Mouse (Mus musculus): ENCODE results near the gene Plcl1. TPM values are rescaled to one million over a fixed set of nuclear protein-coding genes. Genes with fewer than 3 reads are reported as not detected.

Gene Plcl1
- polyA plus RNA-seq, 1 experiment from 2014 or later = 4.9 TPM

- H3K4me2 ChIP-seq (replicated peaks) = no peak overlapping the region
- H3K36me3 ChIP-seq = no peaks in the 10 kb centered on the region
- no peaks in the 10 kb centered on the region for H3K9me3 ChIP-seq
- H3K4me1 ChIP-seq = no peaks in the 10 kb centered on the region
- no peak overlapping the region for H3K27ac ChIP-seq
- H3K4me3 ChIP-seq = no peak overlapping the region
- no peak for ATAC-seq (ENCODE audit: low FRiP score, low read depth)
- H3K27me3 ChIP-seq (replicated peaks) = no peaks in the 10 kb centered on the region
- 84% methylated on average over 7 of the region's 7 CpGs for WGBS
- no peak overlapping the region for H3K9ac ChIP-seq
These were observed 152.2 kb downstream of the Plcl1 start for GRCm38 (mm10) chr1:55557960-55558359.

GRCm38 (mm10) chr1:55558409-55558808 lies 152.7 kb downstream of the Plcl1 start:
- ATAC-seq (ENCODE audit: low FRiP score, low read depth) = no peak
- no peak overlapping the region for H3K27ac ChIP-seq
- 88% methylated on average over 1 of the region's 1 CpGs for WGBS
- no peak overlapping the region for H3K4me3 ChIP-seq
- H3K27me3 ChIP-seq (replicated peaks) = no peaks in the 10 kb centered on the region
- no peaks in the 10 kb centered on the region for H3K4me1 ChIP-seq
- no peaks in the 10 kb centered on the region for H3K9me3 ChIP-seq
- no peak overlapping the region for H3K9ac ChIP-seq
- H3K4me2 ChIP-seq (replicated peaks) = no peak overlapping the region
- no peaks in the 10 kb centered on the region for H3K36me3 ChIP-seq

GRCm38 (mm10) chr1:55559998-55560397 lies 154.3 kb downstream of the Plcl1 start:
- Histone ChIP-seq H3K4me1 (no peaks in the 10 kb centered on the region), H3K4me3 (no peak overlapping the region), H3K9ac (no peak overlapping the region), H3K36me3 (no peaks in the 10 kb centered on the region), H3K27ac (no peak overlapping the region), H3K4me2 (replicated peaks) (no peak overlapping the region), H3K27me3 (replicated peaks) (no peaks in the 10 kb centered on the region), H3K9me3 (no peaks in the 10 kb centered on the region)
- ATAC-seq (ENCODE audit: low FRiP score, low read depth) = no peak
- 75% methylated on average over 9 of the region's 9 CpGs for WGBS

GRCm38 (mm10) chr1:55565933-55566332 lies 160.2 kb downstream of the Plcl1 start:
- Histone ChIP-seq H3K4me1 (no peaks in the 10 kb centered on the region), H3K4me2 (replicated peaks) (no peak overlapping the region), H3K9ac (no peak overlapping the region), H3K9me3 (no peaks in the 10 kb centered on the region), H3K4me3 (no peak overlapping the region), H3K36me3 (no peaks in the 10 kb centered on the region), H3K27me3 (replicated peaks) (no peaks in the 10 kb centered on the region), H3K27ac (no peak overlapping the region)
- 84% methylated on average over 6 of the region's 6 CpGs for WGBS
- ATAC-seq (ENCODE audit: low FRiP score, low read depth) = no peak

GRCm38 (mm10) chr1:55567801-55568360 lies 162.2 kb downstream of the Plcl1 start:
- no peak overlapping the region for H3K4me3 ChIP-seq
- no peak for ATAC-seq (ENCODE audit: low FRiP score, low read depth)

GRCm38 (mm10) chr1:55570225-55570624 lies 164.5 kb downstream of the Plcl1 start:
- Histone ChIP-seq H3K4me2 (replicated peaks) (no peak overlapping the region), H3K4me3 (no peak overlapping the region), H3K27ac (no peak overlapping the region), H3K9ac (no peak overlapping the region), H3K27me3 (replicated peaks) (no peaks in the 10 kb centered on the region), H3K4me1 (no peaks in the 10 kb centered on the region), H3K36me3 (no peaks in the 10 kb centered on the region), H3K9me3 (no peaks in the 10 kb centered on the region)
- no peak for ATAC-seq (ENCODE audit: low FRiP score, low read depth)
- 51% methylated on average over 5 of the region's 5 CpGs for WGBS

More at GRCm38 (mm10) chr1:55567801-55568360, 162.2 kb downstream of the Plcl1 start:
- Histone ChIP-seq H3K27ac (no peak overlapping the region), H3K4me1 (no peaks in the 10 kb centered on the region), H3K4me2 (replicated peaks) (no peak overlapping the region), H3K9me3 (no peaks in the 10 kb centered on the region), H3K27me3 (replicated peaks) (no peaks in the 10 kb centered on the region), H3K36me3 (no peaks in the 10 kb centered on the region), H3K9ac (no peak overlapping the region)
- WGBS = 66% methylated on average over 5 of the region's 5 CpGs

- WGBS = 90% methylated on average over 4 of the region's 4 CpGs
- no peak overlapping the region for H3K9ac ChIP-seq
- no peak overlapping the region for H3K4me3 ChIP-seq
- H3K27me3 ChIP-seq (replicated peaks) = no peaks in the 10 kb centered on the region
- no peaks in the 10 kb centered on the region for H3K4me1 ChIP-seq
- H3K9me3 ChIP-seq = no peaks in the 10 kb centered on the region
- H3K4me2 ChIP-seq (replicated peaks) = no peak overlapping the region
- no peak overlapping the region for H3K27ac ChIP-seq
- no peak for ATAC-seq (ENCODE audit: low FRiP score, low read depth)
- no peaks in the 10 kb centered on the region for H3K36me3 ChIP-seq
These were observed 165.7 kb downstream of the Plcl1 start for GRCm38 (mm10) chr1:55571399-55571798.

- Histone ChIP-seq H3K9ac (no peak overlapping the region), H3K27ac (no peak overlapping the region), H3K4me1 (no peaks in the 10 kb centered on the region), H3K9me3 (no peaks in the 10 kb centered on the region), H3K4me3 (no peak overlapping the region), H3K27me3 (replicated peaks) (no peaks in the 10 kb centered on the region), H3K4me2 (replicated peaks) (no peak overlapping the region), H3K36me3 (no peaks in the 10 kb centered on the region)
- no peak for ATAC-seq (ENCODE audit: low FRiP score, low read depth)
These were observed 166.5 kb downstream of the Plcl1 start for GRCm38 (mm10) chr1:55572202-55572601.

- H3K27me3 ChIP-seq (replicated peaks) = no peaks in the 10 kb centered on the region
- no peak overlapping the region for H3K27ac ChIP-seq
- no peak overlapping the region for H3K9ac ChIP-seq
- H3K4me2 ChIP-seq (replicated peaks) = no peak overlapping the region
- no peaks in the 10 kb centered on the region for H3K4me1 ChIP-seq
- no peaks in the 10 kb centered on the region for H3K9me3 ChIP-seq
- H3K36me3 ChIP-seq = no peaks in the 10 kb centered on the region
- ATAC-seq (ENCODE audit: low FRiP score, low read depth) = no peak
- 93% methylated on average over 3 of the region's 3 CpGs for WGBS
- H3K4me3 ChIP-seq = no peak overlapping the region
These were observed 166.9 kb downstream of the Plcl1 start for GRCm38 (mm10) chr1:55572664-55573063.

GRCm38 (mm10) chr1:55575916-55576315 lies 170.2 kb downstream of the Plcl1 start:
- no peak for ATAC-seq (ENCODE audit: low FRiP score, low read depth)
- H3K9ac ChIP-seq = no peak overlapping the region
- no peaks in the 10 kb centered on the region for H3K4me1 ChIP-seq
- no peak overlapping the region for H3K4me3 ChIP-seq
- H3K27me3 ChIP-seq (replicated peaks) = no peaks in the 10 kb centered on the region
- no peak overlapping the region for H3K4me2 ChIP-seq (replicated peaks)
- H3K9me3 ChIP-seq = no peaks in the 10 kb centered on the region
- no peak overlapping the region for H3K27ac ChIP-seq
- 60% methylated on average over 2 of the region's 2 CpGs for WGBS
- no peaks in the 10 kb centered on the region for H3K36me3 ChIP-seq

- Histone ChIP-seq H3K4me3 (no peak overlapping the region), H3K27ac (no peak overlapping the region), H3K36me3 (no peaks in the 10 kb centered on the region), H3K4me2 (replicated peaks) (no peak overlapping the region), H3K27me3 (replicated peaks) (no peaks in the 10 kb centered on the region), H3K9ac (no peak overlapping the region), H3K4me1 (peaks cover 5% of the 10 kb centered on the region; the same call in 1 of the 2 replicates), H3K9me3 (no peaks in the 10 kb centered on the region)
- ATAC-seq (ENCODE audit: low FRiP score, low read depth) = no peak
- 55% methylated on average over 2 of the region's 2 CpGs for WGBS
These were observed 176.0 kb downstream of the Plcl1 start for GRCm38 (mm10) chr1:55581752-55582151.

GRCm38 (mm10) chr1:55585441-55585840 lies 179.7 kb downstream of the Plcl1 start:
- peaks cover 5% of the 10 kb centered on the region; the same call in 1 of the 2 replicates for H3K4me1 ChIP-seq
- no peak overlapping the region for H3K4me3 ChIP-seq
- H3K4me2 ChIP-seq (replicated peaks) = no peak overlapping the region
- WGBS = 93% methylated on average over 4 of the region's 4 CpGs
- H3K27ac ChIP-seq = no peak overlapping the region
- no peaks in the 10 kb centered on the region for H3K36me3 ChIP-seq
- ATAC-seq (ENCODE audit: low FRiP score, low read depth) = no peak
- no peaks in the 10 kb centered on the region for H3K27me3 ChIP-seq (replicated peaks)
- no peak overlapping the region for H3K9ac ChIP-seq
- no peaks in the 10 kb centered on the region for H3K9me3 ChIP-seq

GRCm38 (mm10) chr1:55588090-55588489 lies 182.4 kb downstream of the Plcl1 start:
- no peak overlapping the region for H3K9ac ChIP-seq
- H3K4me2 ChIP-seq (replicated peaks) = no peak overlapping the region
- H3K36me3 ChIP-seq = no peaks in the 10 kb centered on the region
- H3K27me3 ChIP-seq (replicated peaks) = no peaks in the 10 kb centered on the region
- WGBS = 59% methylated on average over 6 of the region's 6 CpGs
- ATAC-seq (ENCODE audit: low FRiP score, low read depth) = no peak
- H3K27ac ChIP-seq = no peak overlapping the region
- H3K4me1 ChIP-seq = no peaks in the 10 kb centered on the region
- H3K9me3 ChIP-seq = no peaks in the 10 kb centered on the region
- no peak overlapping the region for H3K4me3 ChIP-seq
